Mouse (Mus musculus): ENCODE results near the gene Vangl1. TPM values are rescaled to one million over a fixed set of nuclear protein-coding genes. Genes with fewer than 3 reads are reported as not detected.

Gene Vangl1
- polyA plus RNA-seq, 1 experiment = 31.1 TPM

DNA sequence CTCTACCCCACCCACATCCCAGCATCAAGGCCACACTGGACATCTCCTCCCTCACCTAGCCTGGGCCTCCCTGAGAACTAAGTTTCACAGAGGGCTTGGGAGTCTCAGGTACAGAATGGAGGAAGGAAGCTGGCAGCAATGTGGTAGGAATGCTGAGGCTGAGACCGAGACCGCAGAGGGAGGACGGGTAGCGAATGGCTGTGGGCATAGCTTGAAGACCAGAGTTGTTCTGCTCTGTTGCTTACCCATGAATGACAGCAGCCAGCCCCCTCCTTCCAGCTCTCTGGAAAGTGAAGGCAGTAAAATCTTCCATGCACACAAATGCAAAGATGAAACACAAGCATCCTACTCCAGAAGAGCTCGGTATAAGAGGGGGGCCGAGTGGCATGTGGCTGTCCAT, 65.6 kb downstream of the Vangl1 start:
- no peak overlapping the region for H3K27ac ChIP-seq (ENCODE audit: insufficient read depth, low read depth, low read length)
- H3K27me3 ChIP-seq (replicated peaks; ENCODE audit: control insufficient read depth, insufficient read depth, low read length) = no peaks in the 10 kb centered on the region
- no peak for DNase-seq
- no peak overlapping the region for H3K4me3 ChIP-seq (ENCODE audit: insufficient read depth, low read depth, low read length)
- H3K4me1 ChIP-seq (ENCODE audit: control insufficient read depth, insufficient read depth, low read length) = no peaks in the 10 kb centered on the region
- TF ChIP-seq POLR2A (IDR thresholded peaks at IDR 0.05; ENCODE audit: low read depth, low read length) (no peak), CTCF (conservative IDR thresholded peaks at IDR 0.05; ENCODE audit: insufficient read depth, insufficient read length, low read depth, low read length) (no peak)
- WGBS = 52% methylated on average over 6 of the region's 6 CpGs
- no peaks in the 10 kb centered on the region for H3K36me3 ChIP-seq (ENCODE audit: control insufficient read depth, insufficient read depth, low read length)

DNA sequence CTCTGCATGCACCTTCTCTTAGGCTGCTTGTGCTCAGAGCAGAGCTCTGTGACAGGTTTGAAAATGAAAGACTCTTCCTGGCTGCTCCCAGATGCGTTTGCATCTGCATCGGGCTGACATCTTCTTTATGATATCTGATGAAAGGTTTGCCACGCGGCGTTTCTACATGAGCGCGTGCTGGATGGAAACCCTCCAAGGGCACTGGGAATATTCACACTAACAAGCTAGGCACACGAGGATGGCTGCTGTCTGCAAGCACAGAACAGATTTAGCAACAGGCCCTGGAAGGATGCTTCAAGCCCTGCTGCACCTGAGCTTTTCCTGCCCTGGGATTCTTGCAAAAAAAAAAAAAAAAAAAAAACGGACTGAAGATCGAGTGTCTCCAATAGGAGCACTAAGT, 67.3 kb downstream of the Vangl1 start:
- no peak overlapping the region for H3K4me3 ChIP-seq (ENCODE audit: insufficient read depth, low read depth, low read length)
- TF ChIP-seq CTCF (conservative IDR thresholded peaks at IDR 0.05; ENCODE audit: insufficient read depth, insufficient read length, low read depth, low read length) (no peak), POLR2A (IDR thresholded peaks at IDR 0.05; ENCODE audit: low read depth, low read length) (no peak)
- no peaks in the 10 kb centered on the region for H3K36me3 ChIP-seq (ENCODE audit: control insufficient read depth, insufficient read depth, low read length)
- DNase-seq = no peak
- no peaks in the 10 kb centered on the region for H3K27me3 ChIP-seq (replicated peaks; ENCODE audit: control insufficient read depth, insufficient read depth, low read length)
- WGBS = 82% methylated on average over 10 of the region's 10 CpGs
- no peaks in the 10 kb centered on the region for H3K4me1 ChIP-seq (ENCODE audit: control insufficient read depth, insufficient read depth, low read length)
- H3K27ac ChIP-seq (ENCODE audit: insufficient read depth, low read depth, low read length) = no peak overlapping the region

DNA sequence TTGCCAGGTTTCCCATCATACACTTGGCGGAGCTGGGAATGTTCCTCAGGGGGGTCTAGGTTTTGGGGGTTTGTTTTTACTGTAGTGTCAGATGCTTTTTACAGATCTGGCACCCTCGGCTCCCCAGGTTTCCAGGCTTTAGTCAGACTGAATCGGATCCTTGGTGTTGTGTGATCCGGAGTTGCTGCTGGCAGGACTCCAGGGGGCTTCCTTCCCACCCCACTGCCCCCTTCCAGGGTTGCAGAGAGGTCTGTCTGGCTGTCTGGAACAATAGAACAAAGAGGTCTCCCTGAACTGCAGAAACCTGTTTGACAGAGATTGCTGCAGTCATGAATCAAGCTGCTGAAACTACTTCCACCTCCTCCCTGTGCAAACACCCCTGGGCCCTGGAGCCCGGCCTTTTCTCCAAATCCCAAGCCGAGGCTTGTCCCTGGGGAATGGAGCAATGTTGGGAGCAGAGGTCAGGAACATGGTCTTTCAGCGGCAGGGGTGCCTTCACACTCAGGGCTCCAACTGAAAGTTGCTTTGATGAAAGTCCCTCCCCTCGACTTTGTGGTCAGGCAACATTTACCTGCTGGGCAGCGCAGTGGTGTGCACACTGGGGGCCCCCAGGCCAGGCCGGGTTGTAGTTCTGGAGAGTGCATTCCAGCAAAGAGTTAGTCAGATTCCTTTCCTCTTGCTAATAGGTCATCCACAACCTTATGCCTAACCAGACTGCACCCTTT, 68.9 kb downstream of the Vangl1 start:
- 27% methylated on average over 10 of the region's 10 CpGs for WGBS

DNA sequence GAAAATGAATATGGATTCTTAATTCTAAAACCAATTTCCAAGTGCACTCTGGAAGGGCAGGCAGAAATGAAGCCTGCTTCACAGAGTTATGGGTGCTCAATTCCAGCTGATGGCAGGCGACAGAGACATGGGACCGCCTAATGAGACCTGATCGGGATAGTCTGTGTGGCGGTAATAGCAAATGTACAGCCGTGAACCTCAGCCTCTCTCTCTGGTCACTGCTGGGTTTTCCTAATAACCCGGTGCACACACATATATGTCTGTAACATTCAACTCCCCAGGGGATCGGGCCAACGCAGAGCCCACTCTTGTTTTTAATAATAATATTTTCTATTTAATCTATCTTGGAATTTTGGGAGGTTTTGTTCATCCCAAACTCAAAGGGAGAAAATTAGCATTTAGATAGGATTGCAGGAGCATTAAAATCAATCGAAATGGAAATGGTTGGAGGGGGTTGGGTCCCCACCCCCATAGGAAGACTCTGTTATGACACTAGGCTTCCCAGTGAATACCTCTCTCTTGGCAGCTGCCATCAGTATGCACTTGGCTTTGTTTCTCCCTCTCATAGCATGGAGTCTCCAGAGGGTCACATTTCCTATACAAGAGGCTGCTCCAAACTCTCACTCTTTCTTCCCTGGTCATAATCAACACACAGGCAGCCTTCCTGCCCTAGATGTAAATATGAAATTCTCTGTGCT, 72.7 kb downstream of the Vangl1 start:
- Histone ChIP-seq H3K27ac (ENCODE audit: insufficient read depth, low read depth, low read length) (no peak overlapping the region), H3K27me3 (replicated peaks; ENCODE audit: control insufficient read depth, insufficient read depth, low read length) (no peaks in the 10 kb centered on the region), H3K4me3 (ENCODE audit: insufficient read depth, low read depth, low read length) (no peak overlapping the region), H3K36me3 (ENCODE audit: control insufficient read depth, insufficient read depth, low read length) (no peaks in the 10 kb centered on the region), H3K4me1 (ENCODE audit: control insufficient read depth, insufficient read depth, low read length) (no peaks in the 10 kb centered on the region)
- no peak for DNase-seq
- TF ChIP-seq POLR2A (IDR thresholded peaks at IDR 0.05; ENCODE audit: low read depth, low read length) = no peak
- no peak for TF ChIP-seq CTCF (conservative IDR thresholded peaks at IDR 0.05; ENCODE audit: insufficient read depth, insufficient read length, low read depth, low read length)
- 93% methylated on average over 9 of the region's 9 CpGs for WGBS

More for the DNA sequence above, 68.9 kb downstream of the Vangl1 start:
- no peak overlapping the region for H3K27ac ChIP-seq (ENCODE audit: insufficient read depth, low read depth, low read length)
- no peaks in the 10 kb centered on the region for H3K27me3 ChIP-seq (replicated peaks; ENCODE audit: control insufficient read depth, insufficient read depth, low read length)
- H3K4me1 ChIP-seq (ENCODE audit: control insufficient read depth, insufficient read depth, low read length) = no peaks in the 10 kb centered on the region
- H3K36me3 ChIP-seq (ENCODE audit: control insufficient read depth, insufficient read depth, low read length) = no peaks in the 10 kb centered on the region
- H3K4me3 ChIP-seq (ENCODE audit: insufficient read depth, low read depth, low read length) = no peak overlapping the region
- DNase-seq = no peak
- TF ChIP-seq POLR2A (IDR thresholded peaks at IDR 0.05; ENCODE audit: low read depth, low read length) = no peak
- TF ChIP-seq CTCF (conservative IDR thresholded peaks at IDR 0.05; ENCODE audit: insufficient read depth, insufficient read length, low read depth, low read length) = no peak

DNA sequence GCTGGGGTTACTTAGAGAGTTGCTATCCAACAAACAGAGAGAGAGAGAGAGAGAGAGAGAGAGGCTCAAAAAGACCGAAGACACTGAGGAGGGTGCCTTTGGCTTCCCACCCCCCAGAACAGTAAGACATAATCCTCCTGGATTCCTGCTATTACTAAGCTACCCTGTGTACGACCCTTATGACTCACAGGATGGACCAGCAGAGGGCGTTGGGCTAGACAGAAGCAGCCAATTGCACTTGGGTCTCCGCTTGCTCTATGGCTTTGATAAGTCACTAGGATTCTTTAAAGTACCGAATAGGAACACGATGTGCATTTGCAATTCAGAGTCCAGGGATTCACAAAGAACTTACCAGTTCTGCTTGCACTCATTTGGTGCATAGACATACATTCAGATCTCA, 74.0 kb downstream of the Vangl1 start:
- no peak overlapping the region for H3K4me3 ChIP-seq (ENCODE audit: insufficient read depth, low read depth, low read length)
- TF ChIP-seq POLR2A (IDR thresholded peaks at IDR 0.05; ENCODE audit: low read depth, low read length) (no peak), CTCF (conservative IDR thresholded peaks at IDR 0.05; ENCODE audit: insufficient read depth, insufficient read length, low read depth, low read length) (peak; percentile 21; the same call in 1 of the 2 replicates)
- no peaks in the 10 kb centered on the region for H3K4me1 ChIP-seq (ENCODE audit: control insufficient read depth, insufficient read depth, low read length)
- H3K27ac ChIP-seq (ENCODE audit: insufficient read depth, low read depth, low read length) = no peak overlapping the region
- no peaks in the 10 kb centered on the region for H3K36me3 ChIP-seq (ENCODE audit: control insufficient read depth, insufficient read depth, low read length)
- WGBS = 74% methylated on average over 6 of the region's 6 CpGs
- no peaks in the 10 kb centered on the region for H3K27me3 ChIP-seq (replicated peaks; ENCODE audit: control insufficient read depth, insufficient read depth, low read length)
- DNase-seq = no peak

DNA sequence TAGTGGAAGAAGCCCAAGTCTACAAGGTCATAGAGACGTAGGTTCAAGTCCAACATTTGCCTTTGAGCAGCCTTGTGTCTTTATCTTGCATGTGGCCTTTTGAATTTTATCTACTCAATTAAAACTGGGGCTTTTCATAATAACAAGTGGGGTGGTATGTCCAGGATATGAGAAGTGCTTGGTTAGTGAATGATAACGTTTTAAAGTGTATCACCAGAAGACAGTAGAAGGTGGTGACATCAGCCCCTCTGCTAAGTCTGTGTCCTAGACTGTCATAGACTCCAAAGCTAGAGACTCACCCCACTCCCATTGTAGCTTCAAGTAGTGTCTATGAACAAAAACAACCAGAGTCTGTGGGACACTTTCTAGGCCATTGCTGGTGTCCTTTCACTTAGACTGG, 76.3 kb downstream of the Vangl1 start:
- Histone ChIP-seq H3K4me1 (ENCODE audit: control insufficient read depth, insufficient read depth, low read length) (no peaks in the 10 kb centered on the region), H3K4me3 (ENCODE audit: insufficient read depth, low read depth, low read length) (no peak overlapping the region), H3K36me3 (ENCODE audit: control insufficient read depth, insufficient read depth, low read length) (no peaks in the 10 kb centered on the region), H3K27ac (ENCODE audit: insufficient read depth, low read depth, low read length) (no peak overlapping the region), H3K27me3 (replicated peaks; ENCODE audit: control insufficient read depth, insufficient read depth, low read length) (no peaks in the 10 kb centered on the region)
- TF ChIP-seq POLR2A (IDR thresholded peaks at IDR 0.05; ENCODE audit: low read depth, low read length) = no peak
- no peak for TF ChIP-seq CTCF (conservative IDR thresholded peaks at IDR 0.05; ENCODE audit: insufficient read depth, insufficient read length, low read depth, low read length)
- 86% methylated on average over 2 of the region's 2 CpGs for WGBS
- DNase-seq = no peak

DNA sequence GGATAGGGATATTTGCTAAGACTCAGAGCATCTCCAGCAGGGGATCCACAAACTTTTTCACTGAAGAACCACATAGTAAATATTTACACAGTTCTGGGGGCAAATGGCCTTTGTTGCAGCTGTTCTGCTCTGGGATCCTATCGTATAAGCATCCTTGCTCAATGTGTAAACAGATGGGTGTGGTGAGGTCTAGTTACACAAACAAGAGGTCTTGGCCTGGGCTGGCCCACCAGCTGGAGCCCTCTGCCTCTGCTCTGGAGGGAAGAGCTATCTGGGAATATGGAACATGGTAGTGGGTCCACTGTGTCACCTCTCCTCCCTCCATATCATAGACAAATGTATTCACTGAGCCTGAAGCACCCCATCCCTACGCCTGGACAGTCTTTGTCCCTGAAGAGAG, 77.4 kb downstream of the Vangl1 start:
- Histone ChIP-seq H3K27me3 (replicated peaks; ENCODE audit: control insufficient read depth, insufficient read depth, low read length) (no peaks in the 10 kb centered on the region), H3K36me3 (ENCODE audit: control insufficient read depth, insufficient read depth, low read length) (no peaks in the 10 kb centered on the region), H3K4me3 (ENCODE audit: insufficient read depth, low read depth, low read length) (no peak overlapping the region), H3K27ac (ENCODE audit: insufficient read depth, low read depth, low read length) (no peak overlapping the region), H3K4me1 (ENCODE audit: control insufficient read depth, insufficient read depth, low read length) (no peaks in the 10 kb centered on the region)
- no peak for DNase-seq
- 73% methylated on average over 2 of the region's 2 CpGs for WGBS
- TF ChIP-seq CTCF (conservative IDR thresholded peaks at IDR 0.05; ENCODE audit: insufficient read depth, insufficient read length, low read depth, low read length) (no peak), POLR2A (IDR thresholded peaks at IDR 0.05; ENCODE audit: low read depth, low read length) (no peak)

Data from kidney, adult 2 months (tissue).